Mouse (Mus musculus) myocyte (in vitro differentiated cells): Measurements from ENCODE around the gene Fbrsl1. TPM values are rescaled to one million over a fixed set of nuclear protein-coding genes. Genes with fewer than 3 reads are reported as not detected.

Experiments used
- H3K27me3 ChIP-seq: one replicate; pipeline ENCODE4 v1.6.1; 2011; ENCODE audit not compliant: control insufficient read depth, insufficient read depth, insufficient read length
- H3K36me3 ChIP-seq: one replicate; pipeline ENCODE4 v1.6.1; 2011; ENCODE audit not compliant: control insufficient read depth, insufficient read depth
- H3K4me2 ChIP-seq: one replicate; pipeline ENCODE4 v1.6.1; 2011; ENCODE audit warnings: low read depth, control low read depth
- H3K4me3 ChIP-seq: one replicate; pipeline ENCODE4 v1.5.1; 2011; ENCODE audit warnings: mild to moderate bottlenecking, control low read depth, moderate library complexity
- H3K79me2 ChIP-seq: one replicate; pipeline ENCODE4 v1.6.1; 2011; ENCODE audit not compliant: control insufficient read depth, insufficient read depth
- H3ac ChIP-seq: one replicate; pipeline ENCODE4 v1.6.1; 2011; ENCODE audit not compliant: control insufficient read depth, insufficient read length
- CEBPB ChIP-seq: IDR thresholded peaks from 2 replicates; pipeline ENCODE4 v1.6.1; 2011; ENCODE audit warnings: mild to moderate bottlenecking, moderate library complexity; ENCODE audit not compliant: poor library complexity, insufficient read depth, severe bottlenecking
- E2F4 ChIP-seq: IDR thresholded peaks from one replicate; pipeline ENCODE4 v1.6.1; 2011; ENCODE audit warnings: mild to moderate bottlenecking, control low read depth, moderate library complexity; ENCODE audit not compliant: insufficient read depth
- MAX ChIP-seq: IDR thresholded peaks from one replicate; pipeline ENCODE4 v1.6.1; 2011; ENCODE audit warnings: low read depth, mild to moderate bottlenecking, control low read depth
- MYOD1 ChIP-seq, 3 experiments: IDR thresholded peaks; one replicate each; pipeline ENCODE4 v1.6.1; 2011; ENCODE audit warnings: control low read depth in 2 of 3, low read depth in 2 of 3, mild to moderate bottlenecking in 2 of 3, moderate library complexity in 1 of 3; ENCODE audit not compliant: insufficient read length in 2 of 3, control insufficient read depth in 1 of 3
- MYOG ChIP-seq, 3 experiments: IDR thresholded peaks; one replicate each; pipeline ENCODE4 v1.6.1; 2011; ENCODE audit warnings: control low read depth in 2 of 3, low read depth in 2 of 3, mild to moderate bottlenecking in 2 of 3; ENCODE audit not compliant: insufficient read length in 2 of 3, control insufficient read depth in 1 of 3, insufficient read depth in 1 of 3
- POLR2A ChIP-seq: IDR thresholded peaks from one replicate; pipeline ENCODE4 v1.6.1; 2011; ENCODE audit warnings: low read depth, mild to moderate bottlenecking, control low read depth, moderate library complexity; ENCODE audit not compliant: insufficient read length
- POLR2AphosphoS2 ChIP-seq: IDR thresholded peaks from one replicate; pipeline ENCODE4 v1.6.1; 2011; ENCODE audit warnings: low read depth, control low read depth; ENCODE audit not compliant: insufficient read length
- REST ChIP-seq: IDR thresholded peaks from one replicate; pipeline ENCODE4 v1.6.1; 2011; ENCODE audit warnings: mild to moderate bottlenecking, control low read depth, moderate library complexity; ENCODE audit not compliant: insufficient read depth, insufficient read length
- SRF ChIP-seq: IDR thresholded peaks from one replicate; pipeline ENCODE4 v1.6.1; 2011; ENCODE audit warnings: low read depth; ENCODE audit not compliant: control insufficient read depth, insufficient read length
- TCF12 ChIP-seq: IDR thresholded peaks from one replicate; pipeline ENCODE4 v1.6.1; 2011; ENCODE audit warnings: mild to moderate bottlenecking, control low read depth; ENCODE audit not compliant: poor library complexity, insufficient read depth, severe bottlenecking
- TCF3 ChIP-seq: IDR thresholded peaks from one replicate; pipeline ENCODE4 v1.6.1; 2011; ENCODE audit warnings: low read depth, control low read depth; ENCODE audit not compliant: insufficient read length
- USF1 ChIP-seq: IDR thresholded peaks from one replicate; pipeline ENCODE4 v1.6.1; 2011; ENCODE audit warnings: low read depth, mild to moderate bottlenecking, control low read depth, moderate library complexity
- polyA plus RNA-seq: library from polyadenylated mRNA; unstranded; fragments of >200 nt; fragmentation: generic; extraction: Trizol; gene quantifications from one replicate; pipeline ENCODE4 v1.2.1, GENCODE M21; 2012; ENCODE audit warnings: missing spikeins

The Fbrsl1 gene
- polyA plus RNA-seq, 1 experiment = 19.0 TPM

- H3K4me3 ChIP-seq = no peak overlapping the region
- H3K36me3 ChIP-seq = no peaks in the 10 kb centered on the region
- H3K27me3 ChIP-seq = peaks cover 42% of the 10 kb centered on the region
- H3K4me2 ChIP-seq = no peak overlapping the region
- no peaks in the 10 kb centered on the region for H3K79me2 ChIP-seq
- no peak overlapping the region for H3ac ChIP-seq
- TF ChIP-seq TCF12 (no peak), REST (no peak), MYOG (IDR thresholded peaks at IDR 0.05; ENCODE audit: control insufficient read depth in 1 of 3, insufficient read depth in 1 of 3, insufficient read length in 2 of 3, low read depth in 2 of 3) (no peak), POLR2A (no peak), TCF3 (no peak), POLR2AphosphoS2 (no peak), CEBPB (no peak), MAX (no peak), USF1 (no peak), SRF (no peak), E2F4 (no peak)
Measured at GRCm38 (mm10) chr5:110479228-110479627, 30.9 kb upstream of the Fbrsl1 start.

GRCm38 (mm10) chr5:110474156-110474555 is 25.9 kb upstream of the Fbrsl1 start:
- TF ChIP-seq POLR2AphosphoS2 (no peak), TCF12 (no peak), USF1 (no peak), CEBPB (no peak), TCF3 (no peak)
- Histone ChIP-seq H3K27me3 (peaks cover 9% of the 10 kb centered on the region), H3K79me2 (no peaks in the 10 kb centered on the region), H3ac (no peak overlapping the region), H3K4me3 (no peak overlapping the region), H3K4me2 (no peak overlapping the region), H3K36me3 (no peaks in the 10 kb centered on the region)

- Histone ChIP-seq H3K4me3 (no peak overlapping the region), H3K27me3 (peaks cover 21% of the 10 kb centered on the region), H3ac (no peak overlapping the region), H3K79me2 (no peaks in the 10 kb centered on the region), H3K4me2 (no peak overlapping the region), H3K36me3 (no peaks in the 10 kb centered on the region)
- TF ChIP-seq POLR2AphosphoS2 = no peak
- no peak for TF ChIP-seq CEBPB
- TF ChIP-seq TCF12 = no peak
- no peak for TF ChIP-seq USF1
- TF ChIP-seq TCF3 = no peak
- TF ChIP-seq REST = no peak
- TF ChIP-seq MAX = no peak
- TF ChIP-seq POLR2A = no peak
- no peak for TF ChIP-seq MYOD1 (IDR thresholded peaks at IDR 0.05; ENCODE audit: control insufficient read depth in 1 of 3, insufficient read length in 2 of 3, low read depth in 2 of 3)
- TF ChIP-seq E2F4 = no peak
- TF ChIP-seq MYOG (IDR thresholded peaks at IDR 0.05; ENCODE audit: control insufficient read depth in 1 of 3, insufficient read depth in 1 of 3, insufficient read length in 2 of 3, low read depth in 2 of 3) = no peak
- no peak for TF ChIP-seq SRF
Measured at GRCm38 (mm10) chr5:110472834-110473233, 24.5 kb upstream of the Fbrsl1 start.

- Histone ChIP-seq H3K4me3 (no peak overlapping the region), H3K79me2 (no peaks in the 10 kb centered on the region), H3K4me2 (peak overlapping the region; percentile 30), H3K36me3 (no peaks in the 10 kb centered on the region), H3ac (no peak overlapping the region), H3K27me3 (peaks cover 26% of the 10 kb centered on the region)
- no peak for TF ChIP-seq MAX
- no peak for TF ChIP-seq CEBPB
- no peak for TF ChIP-seq E2F4
- peak in 2 of 3 experiments; percentile 89 to 94 for TF ChIP-seq MYOD1 (IDR thresholded peaks at IDR 0.05; ENCODE audit: control insufficient read depth in 1 of 3, insufficient read length in 2 of 3, low read depth in 2 of 3)
- TF ChIP-seq SRF = no peak
- peak; percentile 55 to 98 (median 92) for TF ChIP-seq MYOG (IDR thresholded peaks at IDR 0.05; ENCODE audit: control insufficient read depth in 1 of 3, insufficient read depth in 1 of 3, insufficient read length in 2 of 3, low read depth in 2 of 3)
- no peak for TF ChIP-seq USF1
- peak; percentile 80 for TF ChIP-seq TCF12
- peak; percentile 77 for TF ChIP-seq TCF3
- no peak for TF ChIP-seq REST
- no peak for TF ChIP-seq POLR2AphosphoS2
- TF ChIP-seq POLR2A = no peak
Measured at GRCm38 (mm10) chr5:110471981-110472476, 23.7 kb upstream of the Fbrsl1 start.

GRCm38 (mm10) chr5:110471285-110471684 is 23.0 kb upstream of the Fbrsl1 start:
- H3ac ChIP-seq = no peak overlapping the region
- H3K27me3 ChIP-seq = peaks cover 26% of the 10 kb centered on the region
- H3K79me2 ChIP-seq = no peaks in the 10 kb centered on the region
- no peak overlapping the region for H3K4me3 ChIP-seq
- no peak for TF ChIP-seq E2F4
- no peak for TF ChIP-seq MAX
- no peak for TF ChIP-seq SRF
- no peak for TF ChIP-seq TCF3
- no peak for TF ChIP-seq POLR2AphosphoS2
- no peak for TF ChIP-seq MYOD1 (IDR thresholded peaks at IDR 0.05; ENCODE audit: control insufficient read depth in 1 of 3, insufficient read length in 2 of 3, low read depth in 2 of 3)
- TF ChIP-seq USF1 = no peak
- no peak for TF ChIP-seq REST
- no peak for TF ChIP-seq CEBPB
- no peak for TF ChIP-seq POLR2A
- no peak for TF ChIP-seq MYOG (IDR thresholded peaks at IDR 0.05; ENCODE audit: control insufficient read depth in 1 of 3, insufficient read depth in 1 of 3, insufficient read length in 2 of 3, low read depth in 2 of 3)
- no peak for TF ChIP-seq TCF12
- no peaks in the 10 kb centered on the region for H3K36me3 ChIP-seq
- H3K4me2 ChIP-seq = peak overlapping the region; percentile 30
